Mouse (Mus musculus) WW6 (cell line): ENCODE measurements around the gene Mprip.
"Not testable (repeated sequence)": the region's sequence is repeated elsewhere in the genome, so short reads cannot be mapped to it uniquely, and the experiment has no call there.

ENCODE experiments used
- DNase-seq: peaks from one replicate; pipeline ENCODE4 v3.0.0-alpha.2; 2013; ENCODE audit warnings: low read depth, low spot score

The Mprip gene

GRCm38 (mm10) chr11:59653547-59653946 is 7.6 kb upstream of the Mprip start:
- DNase-seq: no peak

- no peak for DNase-seq
These were observed 5.8 kb upstream of the Mprip start for GRCm38 (mm10) chr11:59655337-59655736.

- no peak for DNase-seq
These were observed 5.1 kb upstream of the Mprip start for GRCm38 (mm10) chr11:59656016-59656415.

- no peak for DNase-seq
These were observed 620 bp downstream of the Mprip start for GRCm38 (mm10) chr11:59661601-59662248.

GRCm38 (mm10) chr11:59662249-59662788 is 1.2 kb downstream of the Mprip start:
- peak; percentile 95 for DNase-seq

GRCm38 (mm10) chr11:59662877-59663775 is 2.0 kb downstream of the Mprip start:
- DNase-seq: no peak

- DNase-seq: no peak
These were observed 2.7 kb downstream of the Mprip start for GRCm38 (mm10) chr11:59663776-59664320.

- no peak for DNase-seq
These were observed 3.7 kb downstream of the Mprip start for GRCm38 (mm10) chr11:59664818-59665217.

GRCm38 (mm10) chr11:59671049-59671693 is 10.1 kb downstream of the Mprip start:
- no peak for DNase-seq

GRCm38 (mm10) chr11:59674013-59674412 is 12.9 kb downstream of the Mprip start:
- no peak for DNase-seq

- not testable (repeated sequence) for DNase-seq
These were observed 13.6 kb downstream of the Mprip start for GRCm38 (mm10) chr11:59674746-59675145.

GRCm38 (mm10) chr11:59677767-59678166 is 16.7 kb downstream of the Mprip start:
- DNase-seq: no peak

GRCm38 (mm10) chr11:59678693-59679092 is 17.6 kb downstream of the Mprip start:
- DNase-seq: no peak

GRCm38 (mm10) chr11:59680111-59680510 is 19.0 kb downstream of the Mprip start:
- no peak for DNase-seq

- no peak for DNase-seq
These were observed 23.9 kb downstream of the Mprip start for GRCm38 (mm10) chr11:59684956-59685355.

- DNase-seq: no peak
These were observed 33.4 kb downstream of the Mprip start for GRCm38 (mm10) chr11:59694533-59694932.

- DNase-seq: no peak
These were observed 34.4 kb downstream of the Mprip start for GRCm38 (mm10) chr11:59695550-59695949.

- no peak for DNase-seq
These were observed 36.5 kb downstream of the Mprip start for GRCm38 (mm10) chr11:59697572-59697971.

GRCm38 (mm10) chr11:59700787-59701186 is 39.7 kb downstream of the Mprip start:
- DNase-seq: no peak

GRCm38 (mm10) chr11:59705113-59705512 is 44.0 kb downstream of the Mprip start:
- no peak for DNase-seq

GRCm38 (mm10) chr11:59707481-59707880 is 46.4 kb downstream of the Mprip start:
- DNase-seq: no peak
